Mouse (Mus musculus): ENCODE results near the gene Nxph1. TPM values are rescaled to one million over a fixed set of nuclear protein-coding genes. Genes with fewer than 3 reads are reported as not detected.

The Nxph1 gene
- total and polyA plus RNA-seq, 2 experiments from 2014 or later, result 75.5 to 103 TPM

DNA sequence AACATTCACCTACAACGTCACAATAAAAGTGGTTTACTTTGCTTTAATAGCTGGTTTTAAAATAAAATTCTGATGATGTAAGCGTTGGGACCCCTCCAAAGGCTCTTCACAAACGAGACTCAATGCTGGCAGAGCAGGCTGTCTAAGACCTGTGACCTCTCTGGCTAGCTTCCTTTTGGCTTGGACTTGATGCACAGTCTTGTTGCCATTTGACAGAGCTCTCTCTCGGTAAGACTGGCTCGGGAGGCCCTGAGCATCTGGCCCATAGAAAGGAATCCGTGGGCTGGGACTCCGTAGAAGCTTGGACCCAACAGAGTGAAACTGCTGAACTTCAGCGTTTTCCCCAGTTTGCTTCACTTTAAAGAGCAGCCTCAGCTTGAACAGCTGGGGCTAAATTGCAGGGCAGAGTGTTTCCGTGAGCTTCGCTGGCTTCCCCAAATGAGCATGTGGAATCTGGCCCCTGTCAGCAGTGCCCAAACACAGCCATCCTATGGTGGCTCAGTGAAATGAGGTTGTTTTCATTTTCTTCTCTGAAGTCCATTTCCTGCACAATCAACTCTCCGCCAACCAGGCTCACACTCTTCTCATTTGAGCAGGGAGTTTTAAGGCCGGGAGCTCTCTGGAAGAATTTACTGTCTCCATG lies 48.2 kb downstream of the Nxph1 start:
- Histone ChIP-seq H3K9me3 (ENCODE audit: low read length) (no peaks in the 10 kb centered on the region), H3K36me3 (ENCODE audit: insufficient read depth, low read length) (no peaks in the 10 kb centered on the region), H3K4me1 (ENCODE audit: insufficient read depth, low read length) (no peaks in the 10 kb centered on the region), H3K27ac (ENCODE audit: low read depth, low read length) (no peak overlapping the region), H3K27me3 (ENCODE audit: insufficient read depth, low read length) (no peaks in the 10 kb centered on the region), H3K9ac (replicated peaks; ENCODE audit: low read length, poor library complexity, severe bottlenecking) (no peak overlapping the region), H3K4me3 (ENCODE audit: low read depth, low read length) (no peak overlapping the region), H3K4me2 (ENCODE audit: low read depth, low read length, poor library complexity, severe bottlenecking) (no peak overlapping the region)
- no peak for TF ChIP-seq CTCF (IDR thresholded peaks at IDR 0.05)
- DNase-seq (ENCODE audit: low spot score) (peak; percentile 61), ATAC-seq (ENCODE audit: low FRiP score) (no peak)
- WGBS, result 74% methylated on average over 12 of the region's 12 CpGs

DNA sequence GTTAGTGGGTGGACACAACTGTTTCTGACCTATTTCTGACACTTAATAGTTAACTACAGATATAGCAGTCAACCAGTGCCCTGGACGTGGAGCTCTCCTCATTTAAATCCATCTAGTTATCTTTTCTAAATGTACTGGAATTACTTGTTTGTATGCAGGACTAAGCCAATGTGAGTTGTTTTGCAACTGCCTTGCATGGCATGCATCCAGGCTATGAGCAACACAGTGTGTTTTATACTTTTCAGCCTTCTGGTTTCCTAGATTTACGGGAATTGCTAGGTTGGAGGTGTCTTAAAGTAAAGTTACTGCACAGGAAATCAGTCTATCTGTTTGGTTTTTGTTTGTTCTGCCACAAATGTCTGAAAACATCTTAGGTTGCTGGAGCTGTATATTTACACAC lies 49.1 kb downstream of the Nxph1 start:
- Histone ChIP-seq H3K4me1 (ENCODE audit: insufficient read depth, low read length) (no peaks in the 10 kb centered on the region), H3K9me3 (ENCODE audit: low read length) (no peaks in the 10 kb centered on the region), H3K4me2 (ENCODE audit: low read depth, low read length, poor library complexity, severe bottlenecking) (no peak overlapping the region), H3K4me3 (ENCODE audit: low read depth, low read length) (no peak overlapping the region), H3K27ac (ENCODE audit: low read depth, low read length) (no peak overlapping the region), H3K27me3 (ENCODE audit: insufficient read depth, low read length) (no peaks in the 10 kb centered on the region), H3K9ac (replicated peaks; ENCODE audit: low read length, poor library complexity, severe bottlenecking) (no peak overlapping the region), H3K36me3 (ENCODE audit: insufficient read depth, low read length) (no peaks in the 10 kb centered on the region)
- WGBS, result 70% methylated on average over 2 of the region's 2 CpGs
- ATAC-seq (ENCODE audit: low FRiP score), result no peak
- DNase-seq (ENCODE audit: low spot score), result no peak
- TF ChIP-seq CTCF (IDR thresholded peaks at IDR 0.05), result no peak

DNA sequence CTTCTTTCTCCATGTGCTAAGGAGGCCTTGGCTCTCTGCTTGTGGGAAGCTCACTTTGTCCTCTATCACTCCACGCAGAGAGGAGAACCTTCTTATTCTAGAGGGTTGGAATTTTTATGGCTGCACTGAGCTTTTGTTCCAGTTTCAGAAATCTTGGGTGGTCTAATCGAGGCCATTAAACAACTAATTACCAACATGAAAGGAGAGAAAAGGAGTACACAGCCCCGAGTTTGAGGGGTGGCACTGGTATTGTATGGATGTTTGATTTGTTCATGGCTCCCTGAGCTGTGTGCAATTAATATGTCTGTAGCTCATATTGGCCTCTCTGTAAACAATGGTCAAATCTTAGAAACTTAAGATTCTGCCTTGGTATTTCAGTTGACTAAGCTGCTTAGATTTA lies 54.5 kb downstream of the Nxph1 start:
- Histone ChIP-seq H3K4me2 (ENCODE audit: low read depth, low read length, poor library complexity, severe bottlenecking) (no peak overlapping the region), H3K9ac (replicated peaks; ENCODE audit: low read length, poor library complexity, severe bottlenecking) (no peak overlapping the region), H3K27ac (ENCODE audit: low read depth, low read length) (no peak overlapping the region), H3K36me3 (ENCODE audit: insufficient read depth, low read length) (no peaks in the 10 kb centered on the region), H3K9me3 (ENCODE audit: low read length) (no peaks in the 10 kb centered on the region), H3K27me3 (ENCODE audit: insufficient read depth, low read length) (no peaks in the 10 kb centered on the region), H3K4me3 (ENCODE audit: low read depth, low read length) (no peak overlapping the region), H3K4me1 (ENCODE audit: insufficient read depth, low read length) (no peaks in the 10 kb centered on the region)
- no peak for ATAC-seq (ENCODE audit: low FRiP score)
- no peak for DNase-seq (ENCODE audit: low spot score)
- TF ChIP-seq CTCF (IDR thresholded peaks at IDR 0.05), result no peak
- WGBS, result 57% methylated on average over 3 of the region's 3 CpGs

DNA sequence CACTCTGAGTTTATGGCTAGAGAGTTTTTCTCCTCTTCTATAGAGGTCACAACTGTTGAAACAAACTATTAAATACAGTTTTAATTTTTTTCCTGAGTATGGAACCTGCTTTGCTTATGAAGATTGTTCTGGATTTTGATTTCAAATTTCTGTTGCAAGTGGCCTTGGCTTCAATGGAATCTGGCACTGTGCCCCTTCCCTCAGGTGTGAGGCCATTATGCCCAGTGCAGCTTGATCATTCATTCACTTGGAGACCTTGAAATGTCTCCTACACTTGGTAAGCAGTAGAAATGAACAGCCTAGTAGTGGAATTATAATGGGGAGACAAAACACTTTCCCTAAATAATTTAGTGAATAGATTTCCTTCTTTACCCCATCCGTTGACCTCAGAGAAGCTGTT lies 78.4 kb downstream of the Nxph1 start:
- no peak for ATAC-seq (ENCODE audit: low FRiP score)
- H3K4me3 ChIP-seq (ENCODE audit: low read depth, low read length), result no peak overlapping the region
- no peak overlapping the region for H3K27ac ChIP-seq (ENCODE audit: low read depth, low read length)

DNA sequence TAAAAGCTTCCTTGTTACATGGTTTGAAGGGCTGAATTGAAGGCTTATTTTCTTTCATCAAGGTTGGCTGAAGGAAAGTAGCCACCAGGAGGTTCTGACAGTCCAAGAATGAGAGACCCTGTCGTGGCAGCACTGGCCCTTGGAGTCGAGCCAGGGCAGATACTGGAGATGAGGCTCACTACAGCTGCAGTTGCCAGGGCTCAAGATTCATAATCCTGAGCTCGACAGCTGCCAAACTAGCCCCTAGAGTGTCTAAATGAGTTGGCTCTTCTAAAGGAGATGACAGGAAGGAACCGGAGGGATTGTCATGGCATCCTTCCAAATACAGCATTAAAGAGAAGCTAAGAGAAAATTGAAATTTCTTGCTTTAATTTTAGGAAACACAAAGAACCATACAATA lies 78.9 kb downstream of the Nxph1 start:
- Histone ChIP-seq H3K9me3 (ENCODE audit: low read length) (no peaks in the 10 kb centered on the region), H3K9ac (replicated peaks; ENCODE audit: low read length, poor library complexity, severe bottlenecking) (no peak overlapping the region), H3K27me3 (ENCODE audit: insufficient read depth, low read length) (no peaks in the 10 kb centered on the region), H3K4me2 (ENCODE audit: low read depth, low read length, poor library complexity, severe bottlenecking) (no peak overlapping the region), H3K36me3 (ENCODE audit: insufficient read depth, low read length) (no peaks in the 10 kb centered on the region), H3K27ac (ENCODE audit: low read depth, low read length) (no peak overlapping the region), H3K4me3 (ENCODE audit: low read depth, low read length) (no peak overlapping the region), H3K4me1 (ENCODE audit: insufficient read depth, low read length) (no peaks in the 10 kb centered on the region)
- WGBS, result 34% methylated on average over 4 of the region's 4 CpGs
- ATAC-seq (ENCODE audit: low FRiP score) (peak; percentile 58; the same call in 1 of the 2 replicates), DNase-seq (ENCODE audit: low spot score) (peak; percentile 88)
- no peak for TF ChIP-seq CTCF (IDR thresholded peaks at IDR 0.05)

More for the DNA sequence above, 78.4 kb downstream of the Nxph1 start:
- 72% methylated on average over 1 of the region's 1 CpGs for WGBS
- Histone ChIP-seq H3K9me3 (ENCODE audit: low read length) (no peaks in the 10 kb centered on the region), H3K27me3 (ENCODE audit: insufficient read depth, low read length) (no peaks in the 10 kb centered on the region), H3K4me1 (ENCODE audit: insufficient read depth, low read length) (no peaks in the 10 kb centered on the region), H3K9ac (replicated peaks; ENCODE audit: low read length, poor library complexity, severe bottlenecking) (no peak overlapping the region), H3K36me3 (ENCODE audit: insufficient read depth, low read length) (no peaks in the 10 kb centered on the region), H3K4me2 (ENCODE audit: low read depth, low read length, poor library complexity, severe bottlenecking) (no peak overlapping the region)
- TF ChIP-seq CTCF (IDR thresholded peaks at IDR 0.05), result no peak
- DNase-seq (ENCODE audit: low spot score), result no peak

DNA sequence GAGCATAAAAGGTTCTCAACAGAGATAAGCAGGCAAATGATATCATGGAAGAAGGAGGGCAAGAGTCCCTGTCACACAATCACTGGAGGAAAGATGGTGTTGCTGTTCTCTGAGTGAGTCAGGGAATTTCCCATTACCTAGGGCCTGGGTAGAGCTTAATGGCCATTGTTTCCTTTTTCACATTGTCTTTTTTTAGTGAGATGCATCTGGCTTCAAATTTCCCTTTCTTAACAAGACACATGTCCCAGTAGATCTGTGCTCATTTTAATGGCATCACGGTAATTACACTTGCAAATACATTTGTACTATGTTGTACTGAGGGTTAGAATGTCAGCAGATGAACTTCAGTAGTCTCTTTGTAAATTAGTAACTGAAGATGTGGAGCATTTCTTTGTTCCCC lies 80.3 kb downstream of the Nxph1 start:
- Histone ChIP-seq H3K36me3 (ENCODE audit: insufficient read depth, low read length) (no peaks in the 10 kb centered on the region), H3K9me3 (ENCODE audit: low read length) (no peaks in the 10 kb centered on the region), H3K27me3 (ENCODE audit: insufficient read depth, low read length) (no peaks in the 10 kb centered on the region), H3K4me1 (ENCODE audit: insufficient read depth, low read length) (no peaks in the 10 kb centered on the region), H3K27ac (ENCODE audit: low read depth, low read length) (no peak overlapping the region), H3K9ac (replicated peaks; ENCODE audit: low read length, poor library complexity, severe bottlenecking) (no peak overlapping the region), H3K4me2 (ENCODE audit: low read depth, low read length, poor library complexity, severe bottlenecking) (no peak overlapping the region), H3K4me3 (ENCODE audit: low read depth, low read length) (no peak overlapping the region)
- ATAC-seq (ENCODE audit: low FRiP score) (no peak), DNase-seq (ENCODE audit: low spot score) (no peak)
- no peak for TF ChIP-seq CTCF (IDR thresholded peaks at IDR 0.05)
- 84% methylated on average over 1 of the region's 1 CpGs for WGBS
